Mouse (Mus musculus): ENCODE results near the gene Inha.

DNA sequence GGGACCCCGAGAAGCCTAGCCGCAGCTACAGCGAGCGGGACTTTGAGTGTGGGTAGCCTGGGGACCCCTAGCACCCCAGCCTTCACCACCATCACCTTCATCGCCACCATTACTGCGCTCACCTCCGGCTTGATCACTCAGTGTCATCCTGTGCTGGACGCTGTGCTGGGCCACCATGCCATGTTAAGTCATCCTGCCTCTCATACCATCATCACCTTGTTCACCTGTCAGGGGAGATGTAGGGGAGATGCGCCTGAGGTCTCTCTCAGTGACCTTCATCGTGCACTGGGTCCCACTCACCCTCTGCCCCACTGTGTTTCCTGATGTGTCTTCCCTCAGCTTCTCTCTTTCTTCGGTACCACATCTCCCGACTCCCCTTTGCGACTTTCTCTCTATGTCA is 40.5 kb downstream of the Inha start:
- no peak for TF ChIP-seq CTCF (IDR thresholded peaks at IDR 0.05; ENCODE audit: borderline replicate concordance, extremely low read depth, insufficient read depth, insufficient read length)
- no peak for TF ChIP-seq POLR2A (IDR thresholded peaks at IDR 0.05; ENCODE audit: borderline replicate concordance, extremely low read depth, insufficient read depth, insufficient read length, poor library complexity, severe bottlenecking)

Measured in brain, embryonic 14.5 days (tissue).